Mouse (Mus musculus): ENCODE results near the gene Kbtbd6. TPM values are rescaled to one million over a fixed set of nuclear protein-coding genes. Genes with fewer than 3 reads are reported as not detected.
A peak's percentile ranks its signal among the peaks of the same experiment; 100 is the strongest.
"Not testable (repeated sequence)": the region's sequence is repeated elsewhere in the genome, so short reads cannot be mapped to it uniquely, and the experiment has no call there.

The Kbtbd6 gene
- polyA plus RNA-seq (2015; fragmentation: Nextera tagmentation; extraction: Ambion mirVana), result 0.36 TPM in 2 replicates

GRCm38 (mm10) chr14:79451681-79452590 lies at the start of gene Kbtbd6:
Kbtbd6 (plus strand) TSS chr14:79451835.
- H3K9ac ChIP-seq (replicated peaks; ENCODE audit: low read depth); H3K36me3 ChIP-seq (ENCODE audit: insufficient read depth, low read length); H3K27ac ChIP-seq (ENCODE audit: low read length); H3K27me3 ChIP-seq (replicated peaks; ENCODE audit: insufficient read depth, low read length); H3K9me3 ChIP-seq (ENCODE audit: low read length); H3K4me1 ChIP-seq (ENCODE audit: insufficient read depth, low read depth, low read length): not testable (repeated sequence)
- peak; percentile 7; the same call in 1 of the 2 replicates for TF ChIP-seq CTCF (IDR thresholded peaks at IDR 0.05)
- WGBS, result 4% methylated on average over 33 of the region's 89 CpGs
- Histone ChIP-seq H3K4me2 (replicated peaks; ENCODE audit: low read depth, low read length) (peak within 1 kb of the TSS; percentile 63), H3K4me3 (ENCODE audit: low read depth, low read length) (peak within 1 kb of the TSS; percentile 57)
- peak; percentile 95 for DNase-seq (ENCODE audit: low spot score)
- peak; percentile 94 for ATAC-seq

- DNase-seq (ENCODE audit: low spot score) (no peak), ATAC-seq (no peak)
- 0 out of 2 replicates have a peak, but pooled peaks cover 7% of the 10 kb centered on the region for H3K36me3 ChIP-seq (ENCODE audit: insufficient read depth, low read length)
- H3K27ac ChIP-seq (ENCODE audit: low read length), result no peak overlapping the region
- TF ChIP-seq EP300 (IDR thresholded peaks at IDR 0.05) (no peak), CTCF (IDR thresholded peaks at IDR 0.05) (no peak)
- no peaks in the 10 kb centered on the region for H3K27me3 ChIP-seq (replicated peaks; ENCODE audit: insufficient read depth, low read length)
- H3K4me3 ChIP-seq (ENCODE audit: low read depth, low read length), result no peak overlapping the region
- H3K9ac ChIP-seq (replicated peaks; ENCODE audit: low read depth), result no peak overlapping the region
- no peaks in the 10 kb centered on the region for H3K9me3 ChIP-seq (ENCODE audit: low read length)
- no peaks in the 10 kb centered on the region for H3K4me1 ChIP-seq (ENCODE audit: insufficient read depth, low read depth, low read length)
- no peak overlapping the region for H3K4me2 ChIP-seq (replicated peaks; ENCODE audit: low read depth, low read length)
- WGBS, result 76% methylated on average over 2 of the region's 2 CpGs
These were observed 44.0 kb upstream of the Kbtbd6 start for GRCm38 (mm10) chr14:79407641-79408040.

- TF ChIP-seq EP300 (IDR thresholded peaks at IDR 0.05), result no peak
- no peak for TF ChIP-seq CTCF (IDR thresholded peaks at IDR 0.05)
- no peaks in the 10 kb centered on the region for H3K27me3 ChIP-seq (replicated peaks; ENCODE audit: insufficient read depth, low read length)
- 78% methylated on average over 6 of the region's 6 CpGs for WGBS
- H3K36me3 ChIP-seq (ENCODE audit: insufficient read depth, low read length), result 0 out of 2 replicates have a peak, but pooled peaks cover 7% of the 10 kb centered on the region
- DNase-seq (ENCODE audit: low spot score), result no peak
- ATAC-seq, result no peak
- no peak overlapping the region for H3K4me2 ChIP-seq (replicated peaks; ENCODE audit: low read depth, low read length)
- no peak overlapping the region for H3K27ac ChIP-seq (ENCODE audit: low read length)
- H3K4me3 ChIP-seq (ENCODE audit: low read depth, low read length), result no peak overlapping the region
- H3K9ac ChIP-seq (replicated peaks; ENCODE audit: low read depth), result no peak overlapping the region
- no peaks in the 10 kb centered on the region for H3K9me3 ChIP-seq (ENCODE audit: low read length)
- no peaks in the 10 kb centered on the region for H3K4me1 ChIP-seq (ENCODE audit: insufficient read depth, low read depth, low read length)
These were observed 42.3 kb upstream of the Kbtbd6 start for GRCm38 (mm10) chr14:79409278-79409830.

- Histone ChIP-seq H3K4me2 (replicated peaks; ENCODE audit: low read depth, low read length) (no peak overlapping the region), H3K27ac (ENCODE audit: low read length) (no peak overlapping the region), H3K9me3 (ENCODE audit: low read length) (no peaks in the 10 kb centered on the region), H3K4me3 (ENCODE audit: low read depth, low read length) (no peak overlapping the region), H3K27me3 (replicated peaks; ENCODE audit: insufficient read depth, low read length) (no peaks in the 10 kb centered on the region), H3K36me3 (ENCODE audit: insufficient read depth, low read length) (0 out of 2 replicates have a peak, but pooled peaks cover 7% of the 10 kb centered on the region), H3K9ac (replicated peaks; ENCODE audit: low read depth) (no peak overlapping the region), H3K4me1 (ENCODE audit: insufficient read depth, low read depth, low read length) (no peaks in the 10 kb centered on the region)
- 0 out of 2 replicates have a peak, but pooled peaks have one; percentile 25 for ATAC-seq
- WGBS, result 55% methylated on average over 2 of the region's 2 CpGs
- DNase-seq (ENCODE audit: low spot score), result no peak
- TF ChIP-seq CTCF (IDR thresholded peaks at IDR 0.05) (no peak), EP300 (IDR thresholded peaks at IDR 0.05) (no peak)
These were observed 41.0 kb upstream of the Kbtbd6 start for GRCm38 (mm10) chr14:79410662-79411061.

GRCm38 (mm10) chr14:79413121-79413520 lies 38.5 kb upstream of the Kbtbd6 start:
- no peaks in the 10 kb centered on the region for H3K9me3 ChIP-seq (ENCODE audit: low read length)
- no peaks in the 10 kb centered on the region for H3K4me1 ChIP-seq (ENCODE audit: insufficient read depth, low read depth, low read length)
- DNase-seq (ENCODE audit: low spot score) (no peak), ATAC-seq (no peak)
- no peak overlapping the region for H3K4me3 ChIP-seq (ENCODE audit: low read depth, low read length)
- H3K4me2 ChIP-seq (replicated peaks; ENCODE audit: low read depth, low read length), result no peak overlapping the region
- WGBS, result 82% methylated on average over 6 of the region's 6 CpGs
- H3K36me3 ChIP-seq (ENCODE audit: insufficient read depth, low read length), result no peaks in the 10 kb centered on the region
- H3K9ac ChIP-seq (replicated peaks; ENCODE audit: low read depth), result no peak overlapping the region
- no peak overlapping the region for H3K27ac ChIP-seq (ENCODE audit: low read length)
- no peaks in the 10 kb centered on the region for H3K27me3 ChIP-seq (replicated peaks; ENCODE audit: insufficient read depth, low read length)
- no peak for TF ChIP-seq CTCF (IDR thresholded peaks at IDR 0.05)
- no peak for TF ChIP-seq EP300 (IDR thresholded peaks at IDR 0.05)

GRCm38 (mm10) chr14:79420083-79420685 lies 31.5 kb upstream of the Kbtbd6 start:
- DNase-seq (ENCODE audit: low spot score), result no peak
- no peak for ATAC-seq
- no peaks in the 10 kb centered on the region for H3K27me3 ChIP-seq (replicated peaks; ENCODE audit: insufficient read depth, low read length)
- WGBS, result 64% methylated on average over 20 of the region's 20 CpGs
- TF ChIP-seq EP300 (IDR thresholded peaks at IDR 0.05) (no peak), CTCF (IDR thresholded peaks at IDR 0.05) (no peak)
- no peak overlapping the region for H3K4me2 ChIP-seq (replicated peaks; ENCODE audit: low read depth, low read length)
- H3K36me3 ChIP-seq (ENCODE audit: insufficient read depth, low read length), result no peaks in the 10 kb centered on the region; the same call in 1 of the 2 replicates
- no peak overlapping the region for H3K27ac ChIP-seq (ENCODE audit: low read length)
- no peaks in the 10 kb centered on the region for H3K9me3 ChIP-seq (ENCODE audit: low read length)
- no peaks in the 10 kb centered on the region for H3K4me1 ChIP-seq (ENCODE audit: insufficient read depth, low read depth, low read length)
- H3K9ac ChIP-seq (replicated peaks; ENCODE audit: low read depth), result no peak overlapping the region
- no peak overlapping the region for H3K4me3 ChIP-seq (ENCODE audit: low read depth, low read length)
